Mouse (Mus musculus): ENCODE data around the gene Arrdc5. TPM values are rescaled to one million over a fixed set of nuclear protein-coding genes. Genes with fewer than 3 reads are reported as not detected.

Gene Arrdc5
- polyA plus RNA-seq, 1 experiment from 2014 or later, result not detected

GRCm38 (mm10) chr17:56245608-56246007 is 54.5 kb downstream of the Arrdc5 start:
- DNase-seq (no peak), ATAC-seq (no peak)
- Histone ChIP-seq H3K27me3 (ENCODE audit: insufficient read depth, low read length) (peaks cover 4% of the 10 kb centered on the region; the same call in 1 of the 2 replicates), H3K36me3 (replicated peaks; ENCODE audit: insufficient read depth, low read length) (no peaks in the 10 kb centered on the region), H3K27ac (ENCODE audit: low read depth) (no peak overlapping the region), H3K9ac (replicated peaks) (no peak overlapping the region), H3K9me3 (ENCODE audit: low read length) (no peaks in the 10 kb centered on the region), H3K4me1 (ENCODE audit: insufficient read depth) (no peaks in the 10 kb centered on the region), H3K4me3 (ENCODE audit: low read depth, low read length) (no peak overlapping the region), H3K4me2 (ENCODE audit: low read depth, low read length) (no peak overlapping the region)
- WGBS (ENCODE audit: insufficient replicate concordance), result 67% methylated on average over 7 of the region's 7 CpGs
- TF ChIP-seq EP300 (IDR thresholded peaks at IDR 0.05; ENCODE audit: low read depth), result no peak
- TF ChIP-seq CTCF (IDR thresholded peaks at IDR 0.05; ENCODE audit: low read depth), result no peak

Other genes starting within 250 kb of the Arrdc5 start
- 19.1 and 20.5 TPM in 2 replicates for gene Ubxn6, start 225.3 kb downstream of the Arrdc5 start, polyA plus RNA-seq (2015; fragmentation: Nextera tagmentation; extraction: Ambion mirVana)
- 24.8 and 27.7 TPM in 2 replicates for gene Hdgfl2, start 220.7 kb downstream of the Arrdc5 start, polyA plus RNA-seq (2015; fragmentation: Nextera tagmentation; extraction: Ambion mirVana)
- 0.12 and 0.24 TPM in 2 replicates for gene Plin4, start 190.5 kb downstream of the Arrdc5 start, polyA plus RNA-seq (2015; fragmentation: Nextera tagmentation; extraction: Ambion mirVana)
- 57.3 and 58.4 TPM in 2 replicates for gene Plin5, start 182.7 kb downstream of the Arrdc5 start, polyA plus RNA-seq (2015; fragmentation: Nextera tagmentation; extraction: Ambion mirVana)
- 256 and 269 TPM in 2 replicates for gene Lrg1, start 178.3 kb downstream of the Arrdc5 start, polyA plus RNA-seq (2015; fragmentation: Nextera tagmentation; extraction: Ambion mirVana)
- gene Sema6b, start 159.9 kb downstream of the Arrdc5 start, polyA plus RNA-seq (2015; fragmentation: Nextera tagmentation; extraction: Ambion mirVana), result 0.56 and 0.62 TPM in 2 replicates
- 2.8 and 3.3 TPM in 2 replicates for gene Tnfaip8l1, start 137.8 kb downstream of the Arrdc5 start, polyA plus RNA-seq (2015; fragmentation: Nextera tagmentation; extraction: Ambion mirVana)
- gene Mydgf, start 116.4 kb downstream of the Arrdc5 start, polyA plus RNA-seq (2015; fragmentation: Nextera tagmentation; extraction: Ambion mirVana), result 45.8 and 49.8 TPM in 2 replicates
- gene Dpp9, start 81.4 kb downstream of the Arrdc5 start, polyA plus RNA-seq (2015; fragmentation: Nextera tagmentation; extraction: Ambion mirVana), result 10.2 and 12.1 TPM in 2 replicates
- 5.1 and 5.2 TPM in 2 replicates for gene Fem1a, start 43.5 kb downstream of the Arrdc5 start, polyA plus RNA-seq (2015; fragmentation: Nextera tagmentation; extraction: Ambion mirVana)
- gene Ticam1, start 23.5 kb downstream of the Arrdc5 start, polyA plus RNA-seq (2015; fragmentation: Nextera tagmentation; extraction: Ambion mirVana), result 2.6 and 3.1 TPM in 2 replicates
- 25.8 and 26.8 TPM in 2 replicates for gene Plin3, start 7.4 kb downstream of the Arrdc5 start, polyA plus RNA-seq (2015; fragmentation: Nextera tagmentation; extraction: Ambion mirVana)
- gene Uhrf1, start 3.0 kb upstream of the Arrdc5 start, polyA plus RNA-seq (2015; fragmentation: Nextera tagmentation; extraction: Ambion mirVana), result 37.8 and 43.5 TPM in 2 replicates
- gene Kdm4b, start 25.8 kb upstream of the Arrdc5 start, polyA plus RNA-seq (2015; fragmentation: Nextera tagmentation; extraction: Ambion mirVana), result 5.0 and 5.8 TPM in 2 replicates
- gene Ptprs, start 176.2 kb upstream of the Arrdc5 start, polyA plus RNA-seq (2015; fragmentation: Nextera tagmentation; extraction: Ambion mirVana), result 3.4 TPM in 2 replicates
- gene Znrf4, start 212.1 kb upstream of the Arrdc5 start, polyA plus RNA-seq (2015; fragmentation: Nextera tagmentation; extraction: Ambion mirVana), result not detected in 2 replicates